Mouse (Mus musculus): ENCODE data around the gene Zfp764.
A peak's percentile ranks its signal among the peaks of the same experiment; 100 is the strongest.
"Not testable (repeated sequence)": the region's sequence is repeated elsewhere in the genome, so short reads cannot be mapped to it uniquely, and the experiment has no call there.

GRCm38 (mm10) chr7:127362418-127362817 lies 44.2 kb downstream of the Zfp764 start:
- 0 out of 2 replicates have a peak, but pooled peaks have one; percentile 32 for TF ChIP-seq CTCF (IDR thresholded peaks at IDR 0.05; ENCODE audit: low read depth, low read length)
- not testable (repeated sequence) for TF ChIP-seq POLR2A (IDR thresholded peaks at IDR 0.05; ENCODE audit: extremely low read depth, insufficient read depth, low read length)
